Mouse (Mus musculus) heart, postnatal 25 days (tissue): ENCODE data around the gene Slfn3. TPM values are rescaled to one million over a fixed set of nuclear protein-coding genes. Genes with fewer than 3 reads are reported as not detected.
"Not testable (repeated sequence)": the region's sequence is repeated elsewhere in the genome, so short reads cannot be mapped to it uniquely, and the experiment has no call there.

Experiments used
- DNase-seq: peaks from one replicate; pipeline ENCODE4 v3.0.0; 2022; ENCODE audit warnings: low spot score
- intact Hi-C: fragments of 180-260 bp; cut with DNase I; formaldehyde crosslinking; loops from one replicate; pipeline ENCODE4 v1.15.1; 2025
- total RNA-seq, 2 experiments: library from RNA; stranded (reverse); gene quantifications; 2 replicates each; pipeline ENCODE4 v1.2.3; 2021

Gene Slfn3
- 1 to 10 TPM; 2.3 to 4.0 TPM for total RNA-seq

- intact Hi-C loops = no loop called here
- peak; percentile 27 for DNase-seq
These were observed at the start of gene Slfn3 for GRCm38 (mm10) chr11:83191134-83191893. Gene Slfn3 (plus strand): TSS chr11:83191330.

DNA sequence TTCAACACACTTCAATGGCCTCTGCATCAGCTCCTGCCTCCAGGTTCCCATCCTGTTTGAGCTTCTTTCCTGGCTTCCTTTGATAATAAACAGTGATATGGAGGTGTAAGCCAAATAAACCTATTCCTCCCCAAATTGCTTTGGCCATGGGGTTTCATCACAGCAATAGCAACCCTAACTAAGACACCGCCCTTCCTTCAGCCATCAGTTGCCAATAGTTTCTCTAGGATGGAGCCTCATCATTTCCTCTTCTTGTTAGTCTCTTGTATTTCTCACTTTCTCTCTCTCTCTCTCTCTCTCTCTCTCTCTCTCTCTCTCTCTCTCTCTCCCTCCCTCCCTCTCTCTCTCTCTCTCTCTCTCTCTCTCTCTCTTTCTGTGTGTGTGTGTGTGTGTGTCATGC is 42.2 kb upstream of the Slfn3 start:
- DNase-seq, intact Hi-C loops: not testable (repeated sequence)

GRCm38 (mm10) chr11:83174948-83175539 is 16.1 kb upstream of the Slfn3 start, which contains the start of gene Slfn4:
Gene Slfn4 (plus strand): TSS chr11:83175186.
- no peak for DNase-seq
- intact Hi-C loops = no loop called here

DNA sequence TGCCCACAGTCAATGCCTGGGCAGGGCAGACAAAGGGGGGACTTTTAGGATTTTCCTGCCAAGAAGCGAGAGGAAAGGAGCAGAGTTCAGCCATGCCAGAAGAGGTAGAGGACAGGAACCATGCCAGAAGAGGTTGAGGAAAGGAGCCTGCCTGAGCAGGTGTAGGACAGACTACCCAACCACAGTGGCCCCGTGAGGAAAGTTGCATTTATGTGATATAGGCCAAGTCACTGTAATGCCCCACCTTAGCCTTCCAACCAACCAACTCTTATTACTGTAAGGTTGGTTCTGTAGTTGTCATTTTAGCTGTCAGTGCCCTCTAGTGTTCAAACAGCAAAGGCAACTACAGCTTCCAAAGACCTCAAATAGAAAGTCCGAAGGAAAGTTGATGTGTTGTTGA is 871 bp downstream of the Slfn3 start:
- intact Hi-C loops = no loop called here
- no peak for DNase-seq

- no peak for DNase-seq
- intact Hi-C loops = no loop called here
These were observed 13.9 kb downstream of the Slfn3 start for GRCm38 (mm10) chr11:83205002-83205401.

DNA sequence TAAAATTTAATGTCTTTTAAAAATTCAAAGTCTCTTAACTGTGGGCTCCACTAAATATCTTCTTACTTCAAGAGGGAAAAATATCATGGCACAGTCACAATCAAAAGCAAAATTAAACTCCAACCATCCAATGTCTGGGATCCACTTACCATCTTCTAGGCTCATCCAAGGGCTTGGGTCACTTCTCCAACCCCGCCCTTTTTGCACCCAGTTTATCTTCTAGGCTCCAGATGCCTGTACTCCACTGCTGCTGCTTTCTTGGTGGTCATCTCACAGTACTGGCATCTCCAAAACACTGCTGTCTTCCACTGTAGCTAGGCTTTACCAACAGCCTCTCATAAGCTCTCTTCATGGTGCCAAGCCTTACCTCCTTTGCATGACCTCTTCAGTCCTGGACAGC is 25.0 kb downstream of the Slfn3 start:
- intact Hi-C loops = no loop called here
- DNase-seq = no peak

GRCm38 (mm10) chr11:83221328-83221877 is 30.3 kb downstream of the Slfn3 start:
- DNase-seq = no peak
- intact Hi-C loops = loop anchor here (10.0 kb wide), 2 partner anchors 247 to 307 kb away; partner anchors contain the start of gene Unc45b

GRCm38 (mm10) chr11:83223367-83223766 is 32.2 kb downstream of the Slfn3 start:
- intact Hi-C loops = loop anchor here (10.0 kb wide), 2 partner anchors 249 to 309 kb away; partner anchors contain the start of gene Unc45b
- DNase-seq = no peak

DNA sequence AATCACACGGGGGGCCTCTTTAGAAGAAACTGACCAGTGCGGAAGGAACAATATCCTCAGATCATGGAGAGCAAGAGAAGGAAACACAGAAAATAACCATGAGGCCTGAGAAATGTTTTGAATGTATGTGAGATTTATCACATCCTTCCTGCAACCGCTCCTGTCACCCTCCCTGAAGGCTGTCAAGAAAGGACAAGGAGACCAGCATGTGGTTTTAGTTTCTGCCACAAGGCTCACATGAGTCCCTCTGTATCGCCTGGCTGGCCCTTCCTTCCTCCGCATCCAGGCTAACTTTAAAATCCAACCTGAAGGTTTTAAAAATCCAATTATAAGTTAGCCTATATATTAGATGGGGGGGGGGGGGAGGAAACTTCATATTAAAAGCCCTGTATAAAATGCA is 32.7 kb downstream of the Slfn3 start:
- DNase-seq = not testable (repeated sequence)
- intact Hi-C loops = loop anchor here (10.0 kb wide), 2 partner anchors 249 to 309 kb away; partner anchors contain the start of gene Unc45b

- intact Hi-C loops = loop anchor here (10.0 kb wide), 2 partner anchors 249 to 309 kb away; partner anchors contain the start of gene Unc45b
- DNase-seq = no peak
These were observed 33.1 kb downstream of the Slfn3 start for GRCm38 (mm10) chr11:83224217-83224616.

GRCm38 (mm10) chr11:83224750-83225149 is 33.6 kb downstream of the Slfn3 start:
- intact Hi-C loops = loop anchor here (10.0 kb wide), 2 partner anchors 250 to 310 kb away; partner anchors contain the start of gene Unc45b
- DNase-seq = no peak

- intact Hi-C loops = loop anchor here (10.0 kb wide), 2 partner anchors 251 to 311 kb away; partner anchors contain the start of gene Unc45b
- DNase-seq = no peak
These were observed 34.3 kb downstream of the Slfn3 start for GRCm38 (mm10) chr11:83225371-83225960.

DNA sequence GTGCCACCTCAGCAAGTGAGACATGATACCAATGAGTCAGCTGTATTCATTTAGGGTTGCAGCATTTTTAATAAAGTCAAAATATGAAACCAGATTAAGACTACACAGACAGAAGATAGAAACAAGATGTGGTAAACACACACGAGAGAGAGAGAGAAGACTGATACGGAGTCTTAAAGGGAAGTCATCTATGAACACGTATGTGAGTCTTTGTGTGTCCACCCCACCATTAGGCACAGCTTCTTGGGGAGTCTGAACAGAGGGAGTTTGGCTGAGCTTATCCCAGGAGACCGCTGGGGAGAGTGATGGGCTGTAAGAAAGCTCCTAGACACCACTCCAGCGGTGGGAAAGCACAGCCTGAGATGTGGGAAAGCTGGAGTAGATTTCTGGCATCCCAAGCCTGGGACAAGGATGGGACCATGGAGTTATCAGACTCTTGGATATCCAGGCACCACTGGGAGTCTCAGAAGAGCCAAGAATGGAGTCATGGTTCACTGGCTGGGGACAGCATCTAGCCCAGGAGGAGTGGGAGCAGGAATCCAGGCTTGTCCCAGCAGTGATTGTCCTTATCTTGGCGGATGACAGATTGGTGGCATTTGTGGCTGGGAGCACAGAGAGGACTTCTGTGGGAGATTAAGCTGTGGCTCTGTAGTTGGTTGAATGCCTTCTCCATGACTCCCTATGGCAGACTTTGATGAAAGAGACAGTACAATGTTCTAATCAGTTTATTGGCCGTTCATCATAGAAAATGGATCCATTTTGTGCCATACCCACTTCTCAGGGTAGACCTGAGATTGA is 37.0 kb downstream of the Slfn3 start:
- DNase-seq = no peak
- intact Hi-C loops = loop anchor here (10.0 kb wide), 2 partner anchors 253 to 313 kb away; partner anchors contain the start of gene Unc45b

GRCm38 (mm10) chr11:83230966-83231365 is 39.8 kb downstream of the Slfn3 start:
- no peak for DNase-seq
- intact Hi-C loops = no loop called here

DNA sequence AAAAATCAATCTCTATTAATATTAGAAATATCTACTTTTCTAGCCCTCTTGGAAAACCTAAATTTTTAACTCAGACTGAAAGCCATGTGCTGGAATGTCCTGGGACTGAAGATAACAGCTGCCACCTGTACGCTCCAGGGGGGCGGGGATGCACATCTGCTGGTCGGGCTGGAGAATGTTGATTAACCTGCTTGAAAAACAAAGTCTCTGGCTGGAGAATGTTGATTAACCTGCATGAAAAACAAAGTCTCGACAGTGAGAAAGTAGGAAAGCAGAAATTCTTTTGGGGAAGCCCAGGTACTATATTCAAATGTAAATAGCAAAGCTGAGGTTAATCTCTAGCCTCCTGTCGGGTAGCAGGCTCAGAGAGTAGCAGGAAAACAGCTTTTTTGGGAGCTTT is 42.5 kb downstream of the Slfn3 start:
- DNase-seq, intact Hi-C loops: not testable (repeated sequence)

DNA sequence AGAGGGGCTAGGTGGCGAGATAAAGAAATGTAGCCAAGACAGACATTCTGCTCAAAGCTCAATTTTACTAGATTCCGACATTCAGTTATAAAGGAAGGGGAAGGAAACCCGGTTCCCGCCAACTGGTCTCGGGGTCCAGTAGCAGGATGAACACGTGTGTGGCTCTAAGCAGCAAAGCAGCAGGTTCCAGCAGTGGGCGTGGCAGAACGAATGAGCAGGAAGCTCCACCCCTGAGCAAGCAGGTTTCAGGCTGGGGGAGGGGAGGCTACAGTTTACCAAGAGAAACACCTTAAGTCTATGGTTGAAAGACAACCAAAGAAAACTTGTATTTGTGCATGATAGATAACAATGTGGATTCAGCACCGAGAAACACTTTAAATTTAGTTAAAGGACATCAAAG is 46.3 kb downstream of the Slfn3 start:
- DNase-seq, intact Hi-C loops: not testable (repeated sequence)

GRCm38 (mm10) chr11:83238389-83238788 is 47.3 kb downstream of the Slfn3 start:
- DNase-seq = no peak
- intact Hi-C loops = no loop called here

DNA sequence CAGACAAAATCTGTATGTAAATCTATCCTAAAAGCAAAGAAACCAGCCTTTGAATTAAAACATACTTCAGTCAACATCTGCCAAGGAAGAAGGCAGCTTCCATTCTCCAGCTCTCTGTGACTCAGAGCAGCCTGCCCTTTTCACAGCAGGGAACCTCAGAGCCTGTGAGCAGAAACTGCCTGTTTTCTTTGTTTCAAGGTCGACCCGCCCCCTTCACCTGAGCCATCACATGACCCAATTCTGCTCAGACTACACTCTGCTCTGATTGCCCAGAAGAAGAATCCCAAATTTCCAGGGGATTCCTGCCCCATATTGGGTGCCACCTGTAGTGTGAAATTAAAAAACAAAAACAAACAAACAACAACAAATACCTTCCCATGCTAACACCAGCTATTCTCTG is 48.7 kb downstream of the Slfn3 start:
- intact Hi-C loops = no loop called here
- DNase-seq = no peak

DNA sequence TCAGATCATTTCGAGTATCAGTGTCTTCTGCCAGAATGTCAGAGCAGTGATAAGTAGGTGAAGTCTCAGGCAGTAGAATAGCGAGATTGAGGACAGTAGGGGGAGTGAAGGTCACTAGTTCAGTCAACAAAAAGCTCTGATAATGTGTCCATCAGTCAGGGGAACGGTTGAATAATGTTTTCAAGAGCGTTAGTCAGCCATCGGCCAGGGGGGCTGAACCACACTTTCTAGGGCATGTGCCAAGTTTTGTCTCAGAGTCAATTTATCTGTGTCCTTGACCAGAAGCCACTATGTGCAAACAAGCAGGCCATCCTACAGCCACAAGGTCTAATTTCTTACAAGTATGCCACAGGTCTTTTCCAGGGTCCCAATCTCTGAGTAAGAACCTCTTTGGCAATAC is 66.1 kb downstream of the Slfn3 start:
- intact Hi-C loops, DNase-seq: not testable (repeated sequence)
